Mouse (Mus musculus): ENCODE measurements around the gene Sgpp2.

Gene Sgpp2

DNA sequence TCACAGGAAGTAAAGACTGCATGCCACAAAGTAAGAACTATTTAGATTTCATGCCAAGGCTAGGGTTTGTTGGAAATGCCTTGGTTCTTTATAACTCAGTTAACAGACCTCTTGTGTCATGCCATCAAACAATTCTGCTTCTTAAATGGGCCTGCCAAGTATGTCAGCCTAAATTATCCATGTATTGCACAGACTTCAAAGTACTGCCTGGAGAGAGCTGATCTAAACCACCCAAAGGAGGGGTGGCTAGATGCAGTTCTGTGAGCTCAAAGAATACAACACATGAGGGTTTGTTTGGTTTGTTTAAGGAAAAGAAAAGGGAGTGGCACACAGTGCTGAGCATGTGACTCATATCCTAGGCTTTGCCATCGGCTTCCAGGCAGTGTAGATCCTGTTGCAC is 137.9 kb downstream of the Sgpp2 start:
- DNase-seq (ENCODE audit: low spot score in 2 of 2): no peak

DNA sequence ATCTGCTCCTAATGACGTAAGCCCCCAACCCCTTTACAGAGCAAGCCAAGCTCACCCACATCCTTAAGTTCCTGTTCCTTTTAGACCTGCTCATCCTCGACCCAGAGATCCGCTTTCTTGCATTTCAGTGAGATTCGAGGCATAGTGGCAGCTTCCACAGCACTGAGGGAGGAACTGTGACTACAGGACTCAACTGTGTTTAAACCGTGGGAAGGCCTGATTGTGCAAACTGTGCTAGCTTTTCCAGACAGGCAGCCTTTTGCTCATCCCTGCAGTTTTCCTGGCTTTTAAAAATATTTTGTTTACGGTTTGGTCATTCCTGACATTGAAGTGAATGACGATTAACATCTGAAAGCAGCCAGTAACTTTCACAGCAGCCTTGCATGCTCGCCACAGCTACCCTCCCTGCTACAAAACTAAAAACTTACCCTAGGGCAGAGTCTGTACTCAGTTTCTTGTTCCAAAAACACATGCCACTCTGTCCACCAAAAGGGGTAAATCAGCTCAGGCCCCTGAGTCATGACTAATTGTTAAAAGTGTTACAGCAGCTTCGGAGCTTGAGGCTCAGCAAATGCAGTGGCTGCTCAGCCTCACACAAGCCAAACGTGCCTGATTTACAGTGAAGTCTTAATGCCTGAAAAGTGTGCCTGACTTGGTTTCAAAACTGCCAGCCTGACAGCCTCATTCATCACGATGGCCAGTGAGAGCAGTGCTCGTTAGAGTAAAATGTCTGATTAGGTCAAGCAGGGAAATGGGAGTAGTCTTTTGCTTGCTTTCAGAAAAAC is 141.1 kb downstream of the Sgpp2 start:
- no peak for DNase-seq (ENCODE audit: low spot score in 2 of 2)

DNA sequence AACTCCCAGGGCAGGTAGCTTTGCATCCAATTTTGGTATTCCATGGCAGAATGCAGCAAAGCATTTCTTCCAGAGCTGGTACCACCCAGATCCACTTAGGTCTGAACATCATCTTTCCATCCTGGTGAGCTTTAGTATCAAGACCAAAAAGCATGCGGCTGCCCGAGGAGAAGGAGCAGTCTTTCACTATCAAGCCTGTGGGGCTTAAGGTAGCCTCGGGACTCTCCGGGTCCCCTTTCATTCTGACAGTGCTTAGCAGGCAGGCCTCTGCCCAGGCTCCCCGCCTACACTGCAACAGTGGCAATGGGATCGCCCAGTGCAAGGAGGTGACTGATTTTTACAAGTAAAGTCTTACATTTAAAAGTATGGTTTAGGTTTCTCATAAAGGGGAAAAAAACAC is 142.4 kb downstream of the Sgpp2 start:
- no peak for DNase-seq (ENCODE audit: low spot score in 2 of 2)

DNA sequence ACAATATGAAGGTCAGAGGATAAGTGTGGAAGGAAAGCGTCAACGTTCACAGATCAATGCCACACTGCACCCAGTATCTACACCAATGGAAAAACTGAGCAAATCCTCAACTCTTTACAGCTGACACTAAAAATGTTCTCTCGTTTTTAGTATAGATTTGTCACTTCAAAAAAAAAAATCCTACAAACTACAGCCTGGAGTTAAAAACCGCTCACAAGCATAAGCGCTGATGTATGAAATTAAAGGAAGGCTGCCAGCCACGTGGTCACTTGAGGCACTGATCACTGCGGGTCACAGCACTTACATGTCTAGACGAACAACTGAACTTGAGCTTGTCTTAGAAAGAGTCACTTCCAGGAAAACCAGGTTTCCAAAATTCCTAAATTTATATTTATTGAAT is 143.7 kb downstream of the Sgpp2 start:
- DNase-seq (ENCODE audit: low spot score in 2 of 2): no peak

- DNase-seq (ENCODE audit: low spot score in 2 of 2): no peak
These were observed 144.5 kb downstream of the Sgpp2 start for GRCm38 (mm10) chr1:78454659-78455058.

Measured in right cerebral cortex, postnatal 36 days (tissue).